Mouse (Mus musculus) megakaryocyte, embryonic 14.5 days (primary cell): ENCODE measurements at regions not wholly inside any gene's neighbourhood (a gene's known extent, or its start where the extent isn't known, plus 50 kb on each side); places are given as distances from the start of the nearest gene placed in this dataset.

Experiments used
- FLI1 ChIP-seq: IDR thresholded peaks from 2 replicates; pipeline ENCODE4 v1.6.1; 2012; ENCODE audit warnings: low read length, inconsistent platforms, mixed read lengths
- GATA1 ChIP-seq: IDR thresholded peaks from 3 replicates; pipeline ENCODE4 v1.6.1; 2012; ENCODE audit warnings: mixed read lengths, low read length, inconsistent platforms, borderline replicate concordance

- TF ChIP-seq GATA1 (no peak), FLI1 (no peak)
Observed at GRCm38 (mm10) chr13:111874330-111874729, 65.5 kb upstream of the Map3k1 start.
